Mouse (Mus musculus): ENCODE measurements around the gene Mmp7.
A peak's percentile ranks its signal among the peaks of the same experiment; 100 is the strongest.

The Mmp7 gene

DNA sequence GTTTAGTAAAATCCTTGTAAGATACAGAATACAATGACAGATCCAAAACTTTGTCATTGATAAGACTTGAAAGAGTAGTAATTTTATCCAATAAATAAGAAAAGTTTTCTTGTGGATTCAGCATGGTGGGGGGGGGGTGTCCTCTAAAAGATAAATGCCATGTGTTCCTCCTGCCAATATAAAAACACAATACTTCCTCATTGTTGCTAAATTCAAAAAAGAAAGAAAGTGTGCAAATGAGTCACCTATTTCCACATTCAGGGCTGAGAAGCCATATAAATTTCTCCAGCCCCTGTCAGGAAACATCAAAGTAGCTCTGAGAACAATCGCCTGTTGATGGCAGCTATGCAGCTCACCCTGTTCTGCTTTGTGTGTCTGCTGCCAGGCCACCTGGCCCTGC is at the start of gene Mmp7:
TSS of gene Mmp7 (plus strand) at position 301 of the 400 bp plus-strand sequence.
- no peak for DNase-seq (ENCODE audit: low spot score in 2 of 2)

DNA sequence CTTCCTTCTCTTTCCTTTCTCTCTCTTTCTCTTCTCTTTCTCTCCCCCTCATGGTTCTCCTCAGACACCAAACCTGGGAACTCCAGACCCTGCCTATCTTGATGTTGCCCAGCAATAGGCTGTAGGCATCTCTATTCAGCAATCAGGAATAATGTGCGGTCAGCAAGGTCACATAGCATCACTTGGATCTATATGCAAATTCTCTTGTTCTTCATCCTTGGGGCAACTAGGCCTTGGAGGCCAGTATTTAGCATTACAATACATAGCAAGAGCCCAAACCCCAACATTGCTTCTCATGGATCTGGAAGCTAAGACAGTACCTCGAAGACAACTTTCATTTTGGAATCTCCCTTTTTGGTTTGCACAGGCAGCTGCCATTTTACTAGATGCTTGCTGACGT is 44.0 kb upstream of the Mmp7 start:
- no peak for DNase-seq (ENCODE audit: low spot score in 2 of 2)

DNA sequence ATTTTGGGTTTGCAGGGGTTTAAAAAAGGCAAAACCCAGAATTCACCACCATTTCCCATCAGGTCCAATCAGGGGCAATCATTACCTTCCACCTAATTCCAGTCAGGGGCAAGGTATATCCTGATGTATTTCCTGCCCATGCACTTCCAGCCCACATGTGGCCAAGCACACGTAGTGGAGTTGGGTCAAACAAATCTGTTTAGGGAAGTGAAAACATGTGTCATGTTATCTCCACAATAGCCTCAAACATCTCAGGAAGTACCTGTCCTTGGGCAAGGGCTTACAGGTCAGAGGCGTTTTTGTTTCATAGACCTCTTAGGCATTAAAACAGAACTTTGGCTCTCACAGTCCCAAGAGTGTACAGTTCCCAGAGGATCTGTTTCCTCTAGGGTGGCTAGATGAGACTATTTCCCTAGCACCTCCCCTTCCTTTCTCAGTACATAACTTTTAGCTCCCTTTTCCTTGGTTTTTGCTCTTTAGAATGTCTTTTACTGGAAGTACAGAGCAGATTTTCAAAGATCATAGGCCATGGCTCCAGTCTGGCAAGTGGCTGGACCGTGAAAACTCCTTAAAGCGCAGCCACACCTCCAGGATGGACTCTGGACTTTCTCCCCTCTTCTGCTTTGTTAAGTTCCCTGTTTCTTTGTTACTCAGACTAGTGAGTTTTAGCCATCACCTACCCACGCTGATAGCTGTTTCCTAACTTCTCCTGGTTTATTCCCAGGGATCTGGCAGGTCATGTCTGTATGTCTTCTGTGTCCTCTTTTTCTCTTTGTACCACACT is 41.3 kb upstream of the Mmp7 start:
- no peak for DNase-seq (ENCODE audit: low spot score in 2 of 2)

DNA sequence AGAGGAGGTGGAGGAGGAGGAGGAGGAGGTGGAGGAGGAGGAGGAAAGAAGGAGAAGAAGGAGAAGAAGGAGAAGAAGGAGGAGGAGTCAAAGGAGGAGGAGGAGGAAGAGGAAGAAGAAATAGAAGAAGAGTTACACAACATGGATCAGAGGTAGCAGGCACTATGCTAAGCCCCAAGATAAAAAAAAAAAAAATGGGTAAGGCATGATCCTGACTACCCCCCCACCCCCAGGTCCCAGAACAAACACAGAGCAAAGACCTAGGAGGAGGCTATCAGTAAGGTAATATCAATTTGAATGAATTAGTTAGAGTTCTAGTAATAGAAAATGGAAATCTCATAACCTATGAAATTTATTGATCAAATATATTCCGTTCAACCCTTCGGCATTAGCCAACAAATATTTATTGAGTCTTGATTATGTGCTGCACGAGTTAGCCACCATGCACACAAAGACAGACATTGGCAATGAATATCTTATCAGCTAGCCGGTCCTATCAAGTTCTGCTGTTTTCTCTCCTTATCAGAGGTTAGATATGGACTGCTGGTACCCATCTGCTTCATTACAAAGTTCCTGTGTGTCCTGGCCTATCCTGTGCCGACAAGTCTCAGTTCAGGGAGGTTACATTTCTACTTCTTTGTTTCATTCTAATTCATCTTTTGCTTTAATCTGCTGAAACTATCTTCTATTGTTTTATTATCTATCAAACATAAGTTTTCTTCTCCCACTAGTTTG is 39.4 kb upstream of the Mmp7 start:
- DNase-seq (ENCODE audit: low spot score in 2 of 2), result no peak

DNA sequence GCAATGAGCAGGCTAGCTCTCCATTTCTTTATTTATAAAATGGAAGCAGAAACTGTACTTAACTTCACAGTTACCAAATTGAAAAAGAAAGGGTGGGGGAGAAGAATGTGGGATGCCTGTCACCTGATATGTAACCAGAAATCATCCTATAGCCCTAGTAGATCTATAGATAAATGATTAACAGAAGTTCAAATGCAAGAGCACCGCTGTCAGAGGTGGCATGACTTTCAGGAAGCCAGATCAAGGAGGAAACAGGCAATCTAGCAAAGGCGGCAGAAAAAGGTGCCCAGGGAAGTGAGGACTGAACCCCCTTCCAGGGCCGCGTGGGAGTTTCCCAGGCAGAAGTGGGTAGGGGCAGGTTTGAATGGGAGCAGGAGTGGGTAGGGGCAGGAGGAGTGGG is 33.9 kb upstream of the Mmp7 start:
- no peak for DNase-seq (ENCODE audit: low spot score in 2 of 2)

GRCm38 (mm10) chr9:7659469-7660020 is 32.3 kb upstream of the Mmp7 start:
- DNase-seq (ENCODE audit: low spot score in 2 of 2), result no peak

- DNase-seq (ENCODE audit: low spot score in 2 of 2), result no peak
Observed at GRCm38 (mm10) chr9:7661371-7661770, 30.5 kb upstream of the Mmp7 start.

DNA sequence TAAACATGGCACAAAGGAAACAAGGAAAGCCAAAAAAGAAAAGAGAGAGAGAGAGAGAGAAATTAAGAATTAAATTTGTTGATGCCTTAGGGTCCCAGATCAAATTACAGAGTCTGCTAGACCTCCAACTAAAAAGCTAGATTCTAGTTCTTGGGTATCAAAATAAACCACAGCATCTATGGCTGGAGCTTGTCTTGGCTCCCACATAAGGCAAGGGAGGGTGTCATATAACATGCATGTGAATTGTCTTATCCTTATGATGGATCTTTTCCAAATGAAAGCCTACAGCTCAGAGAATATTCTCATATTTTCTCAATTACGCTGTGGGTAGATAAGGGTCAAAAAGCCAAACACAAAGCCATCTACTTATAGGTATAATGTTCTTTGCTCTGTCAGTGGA is 22.2 kb upstream of the Mmp7 start:
- DNase-seq (ENCODE audit: low spot score in 2 of 2), result no peak

DNA sequence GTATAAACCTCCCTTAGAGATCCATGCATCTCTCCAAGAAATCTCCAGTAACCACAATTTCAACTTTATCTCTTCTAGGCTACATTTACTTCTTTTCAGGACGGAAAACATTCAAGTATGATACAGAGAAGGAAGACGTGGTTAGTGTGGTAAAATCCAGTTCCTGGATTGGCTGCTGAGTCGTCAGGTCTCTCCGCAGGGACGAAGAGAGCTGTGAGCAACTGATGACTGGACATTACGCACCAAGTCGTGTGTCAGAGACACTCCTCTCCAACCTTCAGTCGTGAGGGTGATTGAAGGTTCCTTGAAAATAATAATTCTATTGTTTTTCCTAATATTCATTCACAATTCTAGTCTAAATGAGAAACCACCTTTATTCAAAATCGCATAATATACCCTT is 18.9 kb upstream of the Mmp7 start:
- DNase-seq (ENCODE audit: low spot score in 2 of 2), result no peak

GRCm38 (mm10) chr9:7678154-7678837 is 13.6 kb upstream of the Mmp7 start:
- DNase-seq (ENCODE audit: low spot score in 2 of 2), result no peak

- DNase-seq (ENCODE audit: low spot score in 2 of 2), result no peak
Observed at GRCm38 (mm10) chr9:7682081-7682618, 9.7 kb upstream of the Mmp7 start.

DNA sequence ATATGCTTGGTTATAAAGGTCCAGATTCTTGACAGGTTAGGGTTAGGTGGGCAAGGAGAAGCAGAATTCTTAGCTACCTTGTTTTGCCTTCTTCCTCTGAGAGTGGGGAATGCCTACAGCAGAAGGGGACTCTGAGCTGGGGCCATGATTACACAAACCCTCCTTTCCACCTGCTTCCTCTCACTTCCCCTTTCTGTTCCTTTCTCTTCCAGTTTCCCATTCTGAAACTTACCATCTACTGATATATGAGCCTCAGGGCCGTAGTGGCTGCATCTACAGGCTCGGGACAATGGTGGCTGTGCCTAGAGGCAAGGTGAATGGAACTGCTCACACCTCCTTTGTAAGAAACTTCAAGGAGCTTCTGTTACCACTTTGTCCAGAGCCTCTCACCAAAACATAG is 5.9 kb upstream of the Mmp7 start:
- no peak for DNase-seq (ENCODE audit: low spot score in 2 of 2)

DNA sequence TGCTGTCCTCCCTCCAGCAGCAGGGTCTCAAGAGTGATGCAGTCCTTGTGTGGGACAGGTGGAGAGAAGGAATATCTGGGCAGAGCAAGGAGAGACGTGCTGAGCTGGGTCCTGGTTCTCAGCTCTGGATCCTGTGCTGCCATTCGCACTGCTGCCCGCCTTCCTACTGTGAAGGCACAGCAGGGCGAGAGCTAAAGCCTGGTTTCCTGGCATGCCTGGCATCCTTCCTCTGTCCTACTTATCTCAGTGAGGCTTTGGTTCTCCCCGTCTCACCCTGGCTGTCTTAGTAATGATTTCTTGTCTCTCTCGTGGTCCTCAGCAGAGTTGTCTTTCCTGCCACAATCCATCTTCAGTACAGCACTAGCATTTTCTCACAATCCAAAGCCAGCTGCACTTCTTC is 2.1 kb upstream of the Mmp7 start:
- DNase-seq (ENCODE audit: low spot score in 2 of 2), result peak in 1 of 2 experiments; percentile 24

DNA sequence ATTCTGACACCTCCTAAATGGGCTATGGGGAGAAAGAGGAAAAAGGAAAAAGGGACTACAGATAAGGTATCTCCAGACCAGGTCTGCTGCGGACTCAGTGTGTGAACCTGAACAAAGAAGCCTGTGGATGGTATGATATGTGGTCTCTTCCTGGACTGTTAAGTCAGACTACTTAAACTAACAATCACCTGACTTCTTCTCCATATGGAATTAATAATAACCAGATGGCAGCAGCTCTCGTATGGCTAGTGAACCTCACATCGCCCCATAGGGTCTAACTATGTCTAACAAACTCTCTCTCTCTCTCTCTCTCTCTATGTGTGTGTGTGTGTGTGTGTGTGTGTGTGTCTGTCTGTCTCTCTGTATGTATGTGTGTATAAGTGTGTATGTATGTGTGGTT is 2.1 kb downstream of the Mmp7 start:
- DNase-seq (ENCODE audit: low spot score in 2 of 2), result no peak

DNA sequence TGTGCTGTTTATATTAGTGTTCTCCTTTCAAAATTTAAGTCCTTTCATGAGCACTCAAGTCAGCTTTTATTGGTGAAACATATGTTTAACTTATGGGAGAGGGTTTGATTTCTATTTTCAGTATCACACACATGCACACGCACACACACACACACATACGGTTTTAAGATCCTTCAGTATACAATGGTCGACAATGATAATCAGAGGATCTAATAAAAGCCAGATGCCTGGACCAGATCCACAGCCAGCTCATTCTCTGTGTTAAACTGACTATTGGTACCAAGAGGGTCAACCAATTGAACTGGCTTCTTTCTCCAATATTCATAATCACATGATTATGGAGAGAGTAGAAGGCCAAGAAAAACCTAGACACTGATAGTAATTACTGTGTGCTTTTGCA is 3.8 kb downstream of the Mmp7 start:
- DNase-seq (ENCODE audit: low spot score in 2 of 2), result no peak

DNA sequence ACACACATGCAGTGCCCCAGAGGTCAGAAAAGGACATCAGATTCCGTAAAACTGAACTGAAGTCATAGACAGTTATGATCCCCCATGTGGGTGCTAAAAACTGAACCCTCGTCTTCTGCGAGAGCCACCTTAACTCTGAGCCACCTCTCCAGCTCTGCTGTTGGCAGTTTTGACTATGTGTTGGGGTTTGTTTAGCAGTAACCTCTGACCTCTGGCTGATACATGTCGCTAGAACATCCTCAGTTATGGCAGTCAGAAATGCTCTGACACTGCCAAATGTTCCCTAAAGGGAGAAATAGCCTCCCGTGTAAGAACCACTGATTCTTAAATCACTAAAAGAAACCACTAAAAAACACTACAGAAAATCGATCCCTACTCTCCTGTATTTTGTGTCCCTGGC is 16.8 kb downstream of the Mmp7 start:
- no peak for DNase-seq (ENCODE audit: low spot score in 2 of 2)

DNA sequence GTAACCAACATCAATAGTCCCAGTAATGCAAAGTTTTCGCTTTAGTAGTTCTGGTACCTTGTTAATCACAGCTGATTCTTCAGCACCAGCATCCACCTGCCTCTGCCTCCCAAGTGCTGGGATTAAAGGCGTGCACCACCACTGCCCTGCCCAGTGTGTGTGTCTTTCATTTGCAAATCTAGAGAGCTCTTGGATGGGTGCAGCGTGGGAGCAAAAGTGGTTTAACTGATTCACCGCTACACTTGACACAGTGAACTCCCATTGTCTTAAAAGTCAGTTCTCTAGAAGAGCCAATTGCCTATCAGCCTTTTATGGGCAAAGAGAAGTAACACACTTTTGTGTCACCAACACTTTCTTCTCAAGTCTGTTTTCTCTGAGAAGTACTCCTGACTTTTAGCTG is 19.3 kb downstream of the Mmp7 start:
- DNase-seq (ENCODE audit: low spot score in 2 of 2), result no peak

DNA sequence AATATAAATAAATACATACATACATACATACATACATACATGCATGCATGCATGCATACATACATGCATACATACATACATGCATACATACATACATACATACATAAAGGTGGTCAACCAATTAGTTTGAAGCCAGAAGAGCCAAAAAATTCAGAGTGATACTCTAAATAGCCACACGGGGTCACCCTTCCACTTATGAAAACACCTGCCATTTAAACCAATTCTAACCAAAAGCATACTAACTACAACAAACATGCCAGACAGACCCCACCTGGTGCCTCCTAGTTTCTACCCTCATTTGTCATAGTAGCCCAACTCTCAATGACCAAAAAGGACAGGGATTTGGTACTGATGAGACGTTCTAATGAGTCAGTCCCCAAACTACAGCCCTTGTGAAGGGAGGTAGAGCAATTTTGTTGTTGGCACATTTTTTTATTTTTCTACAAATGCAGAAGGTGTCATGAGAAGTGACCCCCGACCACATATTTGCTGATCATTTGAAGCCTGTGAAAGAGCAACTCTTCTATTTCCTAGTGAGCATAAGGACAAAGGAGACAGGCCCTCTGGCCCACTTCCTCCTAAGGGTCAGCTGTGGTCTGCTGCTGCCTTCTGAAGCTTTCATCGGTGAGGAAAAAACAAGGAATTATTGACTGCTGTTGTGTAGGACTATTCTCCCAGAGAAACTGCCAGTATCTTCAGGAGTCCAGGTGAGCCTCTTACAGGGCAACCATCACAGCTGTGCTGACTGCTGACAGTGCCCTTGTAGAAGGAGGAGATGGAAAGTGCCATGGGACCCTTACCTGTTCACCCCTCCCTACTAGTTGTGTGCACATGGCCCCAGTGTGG is 22.4 kb downstream of the Mmp7 start:
- peak; percentile 39 to 43 for DNase-seq (ENCODE audit: low spot score in 2 of 2)

DNA sequence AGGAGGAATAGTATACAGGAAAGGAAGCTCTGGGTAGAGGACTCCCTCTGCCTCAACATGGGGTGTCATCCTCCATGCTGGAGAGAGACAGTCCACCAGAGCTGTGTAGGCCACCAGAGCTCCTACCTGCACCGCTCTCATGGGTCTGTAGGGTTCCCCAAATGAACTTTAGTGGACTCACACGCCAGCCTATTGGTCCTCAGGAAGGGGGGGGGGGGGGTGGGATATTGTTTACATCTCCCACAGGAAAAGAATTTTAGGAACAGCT is 23.0 kb downstream of the Mmp7 start:
- DNase-seq (ENCODE audit: low spot score in 2 of 2), result no peak

DNA sequence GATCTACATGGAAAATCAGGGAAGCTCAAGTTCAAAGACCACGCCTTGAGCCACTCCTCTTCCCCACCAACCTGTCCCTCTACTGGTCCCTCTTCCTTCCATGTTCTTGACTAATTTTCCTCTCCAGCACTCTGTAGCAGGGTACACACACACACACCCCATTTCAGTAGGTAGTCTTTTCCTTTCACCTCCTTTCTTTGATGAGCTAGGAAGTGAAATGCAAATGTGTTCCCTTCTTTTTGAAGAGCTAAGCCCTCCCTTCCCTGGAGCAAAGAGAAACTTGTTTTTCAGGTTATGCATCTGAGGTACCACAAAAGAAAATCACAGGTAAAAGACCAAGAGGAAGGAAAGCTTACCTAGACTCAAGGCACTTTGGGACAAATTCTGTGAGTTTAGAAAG is 29.7 kb downstream of the Mmp7 start:
- DNase-seq (ENCODE audit: low spot score in 2 of 2), result no peak

DNA sequence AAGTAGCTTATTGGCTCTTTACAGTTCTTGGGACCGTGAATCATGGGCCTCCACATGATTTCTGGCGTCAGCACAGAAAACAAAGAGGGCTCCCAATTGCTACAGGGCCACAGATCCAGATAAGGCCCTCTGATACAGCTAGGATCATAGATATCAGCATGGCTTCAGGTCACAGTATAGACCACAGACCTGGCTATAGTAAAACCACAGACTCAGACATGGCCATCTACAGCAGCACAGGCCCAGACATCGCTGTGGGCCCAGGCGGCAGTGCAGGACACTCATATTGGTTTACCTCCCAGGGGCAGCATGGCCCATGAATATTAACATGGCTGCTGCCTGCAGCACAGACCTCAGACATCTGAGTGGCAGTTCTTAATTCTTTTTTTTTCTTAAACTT is 37.1 kb downstream of the Mmp7 start:
- no peak for DNase-seq (ENCODE audit: low spot score in 2 of 2)

DNA sequence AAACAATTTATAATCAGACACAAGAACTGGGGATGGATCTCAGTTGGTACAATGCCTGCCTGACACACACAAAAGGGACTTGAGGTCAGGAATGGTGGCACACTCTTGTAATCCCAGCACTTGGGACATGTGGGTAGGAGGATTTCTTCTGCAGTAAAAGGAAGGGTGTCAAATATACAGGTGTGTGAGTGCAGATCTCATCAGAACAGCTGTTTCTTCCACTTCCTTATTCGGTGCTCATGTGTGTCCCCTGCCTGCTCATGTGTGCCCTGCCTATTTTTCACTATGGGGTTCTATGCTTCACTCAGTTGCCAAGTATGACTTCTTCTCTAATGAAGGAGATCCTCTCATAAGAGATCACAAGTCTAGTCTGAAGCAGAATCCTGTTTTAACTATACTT is 50.8 kb downstream of the Mmp7 start:
- no peak for DNase-seq (ENCODE audit: low spot score in 2 of 2)
